Mouse (Mus musculus) intestine, postnatal 0 days (tissue): Measurements from ENCODE around the gene Tcf7l2. TPM values are rescaled to one million over a fixed set of nuclear protein-coding genes. Genes with fewer than 3 reads are reported as not detected.

ENCODE experiments used
- ATAC-seq: fragments of 200-750 bp; cut with Nextera tagmentation; 2 replicates; pipeline ENCODE4 v1.8.0; 2017; ENCODE audit warnings: mild to moderate bottlenecking, moderate TSS enrichment, moderate library complexity
- H3K27ac ChIP-seq: fragments of 300-500 bp; sonication (generic); 2 replicates; pipeline ENCODE4 v1.5.1; 2014; ENCODE audit warnings: mild to moderate bottlenecking, low read depth, low read length, moderate library complexity
- H3K27me3 ChIP-seq: fragments of 300-500 bp; sonication (generic); replicated peaks from 2 replicates; pipeline ENCODE4 v1.6.1; 2014; ENCODE audit warnings: low read length, mixed read lengths; ENCODE audit not compliant: control insufficient read depth, insufficient read depth
- H3K36me3 ChIP-seq: fragments of 300-500 bp; sonication (generic); 2 replicates; pipeline ENCODE4 v1.6.1; 2014; ENCODE audit warnings: mild to moderate bottlenecking, moderate library complexity; ENCODE audit not compliant: control insufficient read depth, insufficient read depth
- H3K4me1 ChIP-seq: fragments of 300-500 bp; sonication (generic); replicated peaks from 2 replicates; pipeline ENCODE4 v1.6.1; 2014; ENCODE audit warnings: antibody characterized with exemption, low read length, mixed read lengths; ENCODE audit not compliant: control insufficient read depth, insufficient read depth
- H3K4me2 ChIP-seq: fragments of 300-500 bp; sonication (generic); replicated peaks from 2 replicates; pipeline ENCODE4 v1.6.1; 2014; ENCODE audit warnings: low read depth, mild to moderate bottlenecking, moderate library complexity
- H3K4me3 ChIP-seq: fragments of 300-500 bp; sonication (generic); 2 replicates; pipeline ENCODE4 v1.5.1; 2014; ENCODE audit warnings: low read depth, low read length
- H3K9ac ChIP-seq: fragments of 300-500 bp; sonication (generic); 2 replicates; pipeline ENCODE4 v1.6.1; 2014; ENCODE audit warnings: mild to moderate bottlenecking, low read depth, low read length
- H3K9me3 ChIP-seq: fragments of 300-500 bp; sonication (generic); 2 replicates; pipeline ENCODE4 v1.6.1; 2016; ENCODE audit warnings: mixed run types; ENCODE audit not compliant: control insufficient read depth
- CTCF ChIP-seq: sonication (generic); IDR thresholded peaks from 2 replicates; pipeline ENCODE4 v1.5.1; 2016; ENCODE audit warnings: low read depth, mild to moderate bottlenecking, control low read depth, antibody characterized with exemption, moderate library complexity
- WGBS: fragments of 180-500 bp; shearing (Covaris S2); extraction: QIAGEN DNeasy Blood & Tissue Kit; methylation state at CpG from one replicate; pipeline ENCODE4 v1.1.7; 2014; 5-methylcytosine and 5-hydroxymethylcytosine counted together
- polyA plus RNA-seq: library from polyadenylated mRNA; unstranded; fragments of >200 nt; fragmentation: Nextera tagmentation; extraction: Ambion mirVana; gene quantifications from 2 replicates; pipeline ENCODE4 v1.2.1, GENCODE M21; 2015

Gene Tcf7l2
- polyA plus RNA-seq, 1 experiment from 2014 or later, result 32.4 TPM

DNA sequence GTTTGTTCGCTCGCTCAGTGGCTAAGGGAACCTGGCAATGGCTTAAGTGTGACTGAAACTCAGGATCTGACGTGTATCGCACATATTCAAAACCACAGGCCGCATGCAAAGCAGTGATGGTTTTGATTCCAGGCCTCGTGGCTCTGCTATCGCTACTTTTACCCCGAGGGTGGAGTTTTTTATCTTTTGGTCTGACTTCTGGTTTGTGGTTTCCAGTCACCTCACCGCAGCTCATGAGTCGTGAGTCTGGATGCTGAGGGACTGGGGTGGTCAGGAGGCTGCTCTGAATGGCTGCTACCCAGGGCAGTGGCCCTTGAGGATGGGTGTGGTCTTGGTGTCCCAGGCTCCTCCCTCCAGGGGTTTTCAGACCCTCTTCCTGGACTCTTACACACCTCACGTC lies 27.3 kb downstream of the Tcf7l2 start:
- 73% methylated on average over 11 of the region's 11 CpGs for WGBS

DNA sequence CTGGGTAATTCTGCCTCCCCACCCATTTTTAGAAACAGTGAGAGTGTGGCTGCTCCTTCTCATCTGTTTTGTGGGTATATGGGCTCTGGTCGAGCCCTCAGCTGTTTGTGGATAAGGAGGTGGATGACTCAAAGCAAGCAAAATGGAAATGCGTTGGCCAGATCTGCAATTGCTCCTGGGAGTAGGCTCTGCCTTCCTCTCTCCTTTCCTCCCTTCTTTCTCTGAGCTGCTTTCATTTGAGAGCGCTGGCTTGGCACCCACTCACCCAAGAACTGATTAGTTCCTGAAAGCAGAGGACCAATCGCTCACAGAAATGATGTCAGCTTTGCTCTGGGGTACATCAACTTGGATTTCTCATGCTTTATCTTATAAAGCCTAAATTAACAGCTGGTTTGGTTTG lies 32.7 kb downstream of the Tcf7l2 start:
- WGBS, result 51% methylated on average over 4 of the region's 4 CpGs
- no peak for ATAC-seq
- Histone ChIP-seq H3K9me3 (no peaks in the 10 kb centered on the region), H3K4me3 (no peak overlapping the region), H3K27me3 (no peaks in the 10 kb centered on the region), H3K4me1 (no peaks in the 10 kb centered on the region), H3K4me2 (no peak overlapping the region), H3K36me3 (no peaks in the 10 kb centered on the region), H3K27ac (no peak overlapping the region), H3K9ac (no peak overlapping the region)
- no peak for TF ChIP-seq CTCF

More for the DNA sequence above, 27.3 kb downstream of the Tcf7l2 start:
- Histone ChIP-seq H3K4me1 (no peaks in the 10 kb centered on the region), H3K36me3 (no peaks in the 10 kb centered on the region; the same call in 1 of the 2 replicates), H3K9me3 (no peaks in the 10 kb centered on the region), H3K9ac (no peak overlapping the region), H3K4me3 (no peak overlapping the region), H3K4me2 (no peak overlapping the region), H3K27ac (no peak overlapping the region), H3K27me3 (no peaks in the 10 kb centered on the region)
- no peak for ATAC-seq
- no peak for TF ChIP-seq CTCF

DNA sequence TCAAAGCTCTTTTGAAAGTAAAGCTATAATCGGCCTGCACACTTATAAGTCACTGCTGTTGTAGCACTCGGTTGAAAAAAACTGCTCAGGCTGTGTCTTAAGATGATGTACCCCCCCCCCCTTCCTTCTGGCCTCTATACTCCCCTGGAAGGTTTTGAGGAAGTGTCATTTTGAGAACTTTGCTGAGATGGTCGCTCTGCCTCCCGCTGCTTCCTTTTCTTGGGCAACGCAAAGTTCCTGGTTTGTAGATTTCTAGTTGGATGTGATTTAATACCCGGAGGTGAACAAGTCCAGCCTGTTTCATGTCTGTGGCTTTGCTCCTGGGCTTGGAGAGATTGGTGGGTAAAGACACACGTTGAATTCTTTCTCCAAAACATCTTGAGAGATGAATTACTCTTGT lies 33.2 kb downstream of the Tcf7l2 start:
- ATAC-seq, result no peak
- 62% methylated on average over 7 of the region's 7 CpGs for WGBS

DNA sequence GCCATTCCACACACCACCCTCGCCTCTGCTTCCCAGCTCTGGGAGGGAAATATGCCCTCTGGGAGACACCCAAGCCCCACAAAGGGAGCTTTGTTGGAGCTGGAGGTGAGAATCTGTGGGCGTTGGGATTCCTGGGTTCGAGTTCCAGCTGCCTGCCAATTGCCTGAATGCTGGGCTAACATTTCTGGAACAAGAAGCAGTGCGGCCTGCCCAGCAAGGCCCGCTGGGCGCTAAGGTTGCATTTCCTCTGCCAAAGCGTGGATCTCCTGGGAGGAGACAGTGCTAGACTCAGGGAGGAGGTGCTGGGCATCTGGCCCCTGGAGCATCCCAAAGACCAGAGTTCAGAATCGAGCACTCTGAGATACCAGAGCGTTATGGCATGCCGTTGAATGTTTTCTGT lies 38.3 kb downstream of the Tcf7l2 start:
- Histone ChIP-seq H3K9ac (no peak overlapping the region), H3K4me3 (no peak overlapping the region), H3K4me1 (no peaks in the 10 kb centered on the region), H3K9me3 (no peaks in the 10 kb centered on the region), H3K27me3 (no peaks in the 10 kb centered on the region), H3K36me3 (no peaks in the 10 kb centered on the region), H3K27ac (no peak overlapping the region), H3K4me2 (no peak overlapping the region)
- ATAC-seq, result no peak
- WGBS, result 68% methylated on average over 10 of the region's 10 CpGs
- TF ChIP-seq CTCF, result no peak

More for the DNA sequence above, 33.2 kb downstream of the Tcf7l2 start:
- H3K27ac ChIP-seq, result no peak overlapping the region
- H3K36me3 ChIP-seq, result no peaks in the 10 kb centered on the region
- no peak overlapping the region for H3K4me3 ChIP-seq
- H3K4me2 ChIP-seq, result no peak overlapping the region
- H3K9ac ChIP-seq, result no peak overlapping the region
- no peak for TF ChIP-seq CTCF
- no peaks in the 10 kb centered on the region for H3K9me3 ChIP-seq
- H3K4me1 ChIP-seq, result no peaks in the 10 kb centered on the region
- H3K27me3 ChIP-seq, result no peaks in the 10 kb centered on the region

DNA sequence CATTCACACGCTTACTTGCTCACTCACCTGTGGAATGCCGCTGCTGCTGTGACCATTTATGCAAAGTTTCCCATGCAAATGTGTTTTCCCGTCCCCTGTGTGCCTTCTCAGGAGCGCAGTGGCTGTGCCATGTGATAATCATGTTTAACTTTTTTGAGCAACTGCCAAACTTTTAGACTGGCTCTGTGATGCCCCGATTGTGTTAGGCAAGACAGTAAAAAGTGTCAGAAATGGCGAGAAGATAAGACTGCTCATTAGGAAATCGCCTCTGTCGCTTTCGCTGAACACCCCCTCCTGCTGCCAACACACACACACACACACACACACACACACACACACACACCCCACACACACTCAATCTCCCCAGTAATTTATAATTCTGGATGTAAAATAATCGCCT lies 39.5 kb downstream of the Tcf7l2 start:
- 69% methylated on average over 10 of the region's 10 CpGs for WGBS
- H3K4me2 ChIP-seq, result no peak overlapping the region

DNA sequence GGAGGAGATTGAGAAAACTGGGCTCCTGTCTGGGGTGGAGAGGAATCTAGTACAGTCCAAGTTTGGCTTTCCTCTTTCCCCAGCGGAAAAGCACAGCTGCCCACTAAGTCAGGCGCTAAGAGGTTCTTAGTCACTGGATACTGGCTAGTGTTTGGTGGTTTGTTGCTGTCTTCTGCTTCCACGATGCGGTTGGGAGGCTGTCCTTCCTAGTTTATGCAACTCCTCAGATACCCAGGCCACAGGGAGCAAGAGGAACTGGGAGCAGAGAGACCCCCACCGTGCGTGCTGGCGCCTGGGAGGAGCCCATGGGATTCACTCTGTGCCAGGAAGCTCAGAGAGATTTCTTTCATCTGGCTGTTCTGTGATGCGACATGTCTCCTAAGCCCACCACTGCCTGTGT lies 40.1 kb downstream of the Tcf7l2 start:
- no peaks in the 10 kb centered on the region for H3K4me1 ChIP-seq
- WGBS, result 68% methylated on average over 8 of the region's 8 CpGs
- peaks cover 2% of the 10 kb centered on the region; the same call in 1 of the 2 replicates for H3K36me3 ChIP-seq
- H3K27me3 ChIP-seq, result no peaks in the 10 kb centered on the region
- no peak overlapping the region for H3K4me3 ChIP-seq
- TF ChIP-seq CTCF, result no peak
- no peak overlapping the region for H3K27ac ChIP-seq
- no peak for ATAC-seq
- no peak overlapping the region for H3K9ac ChIP-seq
- H3K9me3 ChIP-seq, result no peaks in the 10 kb centered on the region
- H3K4me2 ChIP-seq, result no peak overlapping the region

More for the DNA sequence above, 39.5 kb downstream of the Tcf7l2 start:
- H3K4me3 ChIP-seq, result no peak overlapping the region
- no peak overlapping the region for H3K27ac ChIP-seq
- H3K36me3 ChIP-seq, result no peaks in the 10 kb centered on the region
- H3K27me3 ChIP-seq, result no peaks in the 10 kb centered on the region
- no peaks in the 10 kb centered on the region for H3K9me3 ChIP-seq
- ATAC-seq, result no peak
- no peaks in the 10 kb centered on the region for H3K4me1 ChIP-seq
- no peak for TF ChIP-seq CTCF
- H3K9ac ChIP-seq, result no peak overlapping the region
